7 mouse cellular contexts compared by ENCODE assay signal in genomic region chr3:53863383-53864220, GRCm38 (mm10). TPM values are rescaled to one million over a fixed set of nuclear protein-coding genes. Genes with fewer than 3 reads are reported as not detected.
DNase-seq lines count a peak whose midpoint lies in the region; ATAC-seq and TF ChIP-seq lines count a peak whose summit lies in the region.

Gene Ufm1 (minus strand): TSS chr3:53863830.

- no peaks in the 10 kb centered on the region for H3K27me3 ChIP-seq in embryonic facial prominence, embryonic 10.5 days (replicated peaks; ENCODE audit: low read depth, poor library complexity, severe bottlenecking)
- no peaks in the 10 kb centered on the region for H3K27me3 ChIP-seq in intestine, postnatal 0 days (replicated peaks; ENCODE audit: control insufficient read depth, insufficient read depth, low read length)
- no peaks in the 10 kb centered on the region for H3K27me3 ChIP-seq in midbrain, embryonic 12.5 days
- no peaks in the 10 kb centered on the region for H3K27me3 ChIP-seq in small intestine, adult 2 months (ENCODE audit: control insufficient read depth, insufficient read depth, low read length)

- H3K27ac ChIP-seq in embryonic facial prominence, embryonic 10.5 days (replicated peaks): peak within 1 kb of the TSS; percentile 95
- peak within 1 kb of the TSS; percentile 65 for H3K27ac ChIP-seq in intestine, postnatal 0 days (ENCODE audit: low read depth, low read length)
- H3K27ac ChIP-seq in midbrain, embryonic 12.5 days (replicated peaks): peak within 1 kb of the TSS; percentile 32; the same call in 1 of the 2 replicates
- peak within 1 kb of the TSS; percentile 67 for H3K27ac ChIP-seq in small intestine, adult 2 months (ENCODE audit: insufficient read depth, low read depth, low read length)

- peak; percentile 94 for DNase-seq in adrenal gland, postnatal 10 days
- DNase-seq in embryonic facial prominence, embryonic 10.5 days (ENCODE audit: low spot score): peak; percentile 94
- DNase-seq in gonadal fat pad, adult 2 months (ENCODE audit: low read depth): peak; percentile 56
- DNase-seq in left cerebral cortex, postnatal 4 days: peak; percentile 94

- no peaks in the 10 kb centered on the region for H3K9me3 ChIP-seq in embryonic facial prominence, embryonic 10.5 days
- H3K9me3 ChIP-seq in intestine, postnatal 0 days (ENCODE audit: control insufficient read depth): no peaks in the 10 kb centered on the region
- no peaks in the 10 kb centered on the region for H3K9me3 ChIP-seq in midbrain, embryonic 12.5 days

- H3K4me3 ChIP-seq in embryonic facial prominence, embryonic 10.5 days: peak within 1 kb of the TSS; percentile 97
- H3K4me3 ChIP-seq in intestine, postnatal 0 days (ENCODE audit: low read depth, low read length): peak within 1 kb of the TSS; percentile 99
- peak within 1 kb of the TSS; percentile 93 for H3K4me3 ChIP-seq in midbrain, embryonic 12.5 days
- peak within 1 kb of the TSS; percentile 93 for H3K4me3 ChIP-seq in small intestine, adult 2 months (ENCODE audit: low read depth, low read length)

- peak within 1 kb of the TSS; percentile 64 for H3K4me2 ChIP-seq in intestine, postnatal 0 days (replicated peaks; ENCODE audit: low read depth)
- peak within 1 kb of the TSS; percentile 73 for H3K4me2 ChIP-seq in midbrain, embryonic 12.5 days (replicated peaks)

- peaks cover 36% of the 10 kb centered on the region for H3K36me3 ChIP-seq in embryonic facial prominence, embryonic 10.5 days (replicated peaks)
- peaks cover 28% of the 10 kb centered on the region for H3K36me3 ChIP-seq in intestine, postnatal 0 days (ENCODE audit: control insufficient read depth, insufficient read depth)
- H3K36me3 ChIP-seq in midbrain, embryonic 12.5 days: peaks cover 28% of the 10 kb centered on the region
- peaks cover 20% of the 10 kb centered on the region for H3K36me3 ChIP-seq in small intestine, adult 2 months (ENCODE audit: control insufficient read depth, insufficient read depth, low read length)

- peaks cover 7% of the 10 kb centered on the region for H3K4me1 ChIP-seq in embryonic facial prominence, embryonic 10.5 days
- H3K4me1 ChIP-seq in intestine, postnatal 0 days (replicated peaks; ENCODE audit: control insufficient read depth, insufficient read depth, low read length): peaks cover 3% of the 10 kb centered on the region; the same call in 1 of the 2 replicates
- peaks cover 9% of the 10 kb centered on the region for H3K4me1 ChIP-seq in midbrain, embryonic 12.5 days
- H3K4me1 ChIP-seq in small intestine, adult 2 months (ENCODE audit: control insufficient read depth, insufficient read depth, insufficient read length, low read length): peaks cover 4% of the 10 kb centered on the region; the same call in 1 of the 2 replicates

- under 1% methylated on average over 58 of the region's 58 CpGs for WGBS in embryonic facial prominence, embryonic 10.5 days
- under 1% methylated on average over 58 of the region's 58 CpGs for WGBS in intestine, postnatal 0 days
- WGBS in midbrain, embryonic 12.5 days: under 1% methylated on average over 58 of the region's 58 CpGs
- WGBS in small intestine, adult 2 months: under 1% methylated on average over 58 of the region's 58 CpGs

- peak; percentile 100 for ATAC-seq in intestine, postnatal 0 days
- ATAC-seq in midbrain, embryonic 12.5 days (ENCODE audit: low FRiP score, low read depth): peak; percentile 98

- peak within 1 kb of the TSS; percentile 91 for H3K9ac ChIP-seq in intestine, postnatal 0 days (ENCODE audit: low read depth, low read length)
- peak within 1 kb of the TSS; percentile 76 for H3K9ac ChIP-seq in midbrain, embryonic 12.5 days (replicated peaks)

- TF ChIP-seq POLR2A in small intestine, adult 2 months (IDR thresholded peaks at IDR 0.05; ENCODE audit: low read depth, low read length): no peak

- intact Hi-C loops in left cerebral cortex, postnatal 4 days (cut with DNase I): no loop called here

- 0 out of 2 replicates have a peak, but pooled peaks have one; percentile 3 for TF ChIP-seq CTCF in intestine, postnatal 0 days (IDR thresholded peaks at IDR 0.05; ENCODE audit: low read depth)
- no peak for TF ChIP-seq CTCF in small intestine, adult 2 months (IDR thresholded peaks at IDR 0.05; ENCODE audit: extremely low read depth, insufficient read length, insufficient replicate concordance, low read depth, low read length)

RNA-seq across cellular contexts. Expression of gene Ufm1, which starts in this region (rescaled TPM):
- total RNA-seq in adrenal gland, postnatal 10 days (2021): 10 to 100 TPM; 62.1 to 66.0 TPM
- polyA plus RNA-seq in embryonic facial prominence, embryonic 10.5 days (2016; fragmentation: Nextera tagmentation; extraction: Ambion mirVana): 97.1 and 100 TPM in 2 replicates
- polyA plus RNA-seq in gonadal fat pad, adult 2 months (2012; rRNA removed): 24.4 and 25.3 TPM in 2 replicates
- polyA plus RNA-seq in intestine, postnatal 0 days (2015; fragmentation: Nextera tagmentation; extraction: Ambion mirVana): 140 and 145 TPM in 2 replicates
- 10 to 100 TPM; 94.1 to 95.3 TPM for total RNA-seq in left cerebral cortex, postnatal 4 days (2021)
- 101 and 103 TPM in 2 replicates for polyA plus RNA-seq in midbrain, embryonic 12.5 days (2016; fragmentation: Nextera tagmentation; extraction: Ambion mirVana)
- polyA plus RNA-seq in small intestine, adult 2 months (2012; rRNA removed): 1.7 and 2.2 TPM in 2 replicates

Comparison
In these comparisons a context has a peak if more than half of its experiments do, and no peak if none do; other contexts are left out.
1. Peak in every context shown above with its lines: DNase-seq, ATAC-seq, H3K4me3 ChIP-seq and H3K27ac ChIP-seq.
2. H3K27ac ChIP-seq: peak in every context shown above with its lines; median percentile 95 in embryonic facial prominence, embryonic 10.5 days; 67 in small intestine, adult 2 months; 65 in intestine, postnatal 0 days; 32 in midbrain, embryonic 12.5 days.